Mouse (Mus musculus): Measurements from ENCODE around the gene Rbm11. TPM values are rescaled to one million over a fixed set of nuclear protein-coding genes. Genes with fewer than 3 reads are reported as not detected.

The Rbm11 gene
- 0.35 TPM for polyA plus RNA-seq (2014; fragmentation: Illumina TruSeq; extraction: RNeasy Lipid Tissue Mini Kit (QIAGEN cat#74804); ENCODE audit: low read depth, low replicate concordance)

DNA sequence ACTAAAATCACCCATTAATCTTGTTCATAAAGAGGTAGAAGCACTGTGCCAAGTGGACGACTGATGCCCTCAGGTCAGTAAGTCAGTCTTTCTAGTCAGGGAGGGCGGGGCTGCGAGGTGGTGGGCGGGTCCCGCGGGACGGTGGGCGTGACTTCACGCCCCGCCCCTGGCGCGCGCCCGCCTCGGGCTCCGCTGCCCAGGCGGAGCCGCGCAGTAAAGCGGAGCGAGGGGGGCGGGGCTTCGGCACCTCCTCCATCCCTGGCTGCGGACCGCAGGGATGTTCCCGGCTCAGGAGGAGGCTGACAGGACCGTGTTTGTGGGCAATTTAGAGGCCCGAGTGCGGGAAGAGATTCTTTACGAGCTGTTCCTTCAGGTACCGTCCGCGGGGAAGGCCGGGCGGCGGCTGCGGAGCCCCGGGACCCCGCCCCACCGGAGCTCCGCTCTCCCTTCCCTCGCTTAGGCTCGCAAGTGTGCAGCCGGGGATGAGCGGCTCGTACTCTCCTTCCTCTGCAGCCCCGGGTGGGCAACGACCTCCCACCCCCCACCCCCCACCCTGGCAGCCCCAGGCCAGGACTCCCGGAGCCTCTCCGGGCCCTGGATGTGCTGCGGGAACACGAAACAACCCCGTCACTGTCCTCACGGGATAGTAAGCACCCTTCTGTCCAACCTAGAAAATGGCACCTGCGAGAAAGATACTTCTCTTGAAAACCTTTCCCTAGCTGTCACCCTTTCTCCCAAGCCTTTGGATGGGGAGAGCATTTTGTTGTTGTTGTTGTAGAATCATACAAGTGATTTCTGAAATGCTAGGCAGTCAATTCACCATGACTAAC lies at the start of gene Rbm11:
Rbm11 (plus strand) TSS at position 174 of the 830 bp plus-strand sequence.

DNA sequence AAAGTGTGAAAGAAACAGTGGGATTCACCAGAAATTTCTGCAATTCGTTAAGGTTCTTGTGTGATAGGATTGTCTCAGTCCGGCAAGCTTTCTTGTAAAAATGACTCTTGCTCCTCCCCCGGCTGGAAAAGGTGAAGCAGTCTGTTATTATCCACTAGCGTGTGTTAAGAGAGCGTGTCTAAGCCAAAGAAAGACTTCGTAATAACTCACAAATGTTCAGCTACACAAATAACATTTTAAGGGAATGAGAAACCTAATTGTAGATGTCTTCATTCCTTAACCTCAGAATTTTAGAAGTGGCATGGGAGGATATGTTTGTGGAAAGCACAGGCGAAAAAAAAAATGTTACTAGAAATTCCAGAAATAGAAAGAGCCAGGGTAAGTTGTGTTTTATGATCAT lies 6.7 kb upstream of the Rbm11 start, which contains the start of gene Lipi:
Lipi (minus strand) TSS at position 101 of the 400 bp plus-strand sequence.

Other genes starting within 250 kb of the Rbm11 start
- not detected for gene Lipi, start 6.8 kb upstream of the Rbm11 start, polyA plus RNA-seq (2014; fragmentation: Illumina TruSeq; extraction: RNeasy Lipid Tissue Mini Kit (QIAGEN cat#74804); ENCODE audit: low read depth, low replicate concordance)
- gene Hspa13, start 174.3 kb downstream of the Rbm11 start, polyA plus RNA-seq (2014; fragmentation: Illumina TruSeq; extraction: RNeasy Lipid Tissue Mini Kit (QIAGEN cat#74804); ENCODE audit: low read depth, low replicate concordance) = 63.6 TPM